Mouse (Mus musculus) gastrocnemius, postnatal 36 days (tissue): ENCODE data around the gene Gm13698. TPM values are rescaled to one million over a fixed set of nuclear protein-coding genes. Genes with fewer than 3 reads are reported as not detected.
"Not testable (repeated sequence)": the region's sequence is repeated elsewhere in the genome, so short reads cannot be mapped to it uniquely, and the experiment has no call there.

Experiments
- DNase-seq, 2 experiments: peaks; one replicate each; pipeline ENCODE4 v3.0.0; 2022
- intact Hi-C: fragments of 180-260 bp; cut with DNase I; formaldehyde crosslinking; loops from one replicate; pipeline ENCODE4 v1.15.1; 2025
- long read RNA-seq, 2 experiments: library from polyadenylated mRNA; stranded (forward); transcript quantifications; one replicate each; pipeline ENCODE4 v2.0.0; 2021
- total RNA-seq, 2 experiments: library from RNA; stranded (reverse); gene quantifications; 2 replicates each; pipeline ENCODE4 v1.2.3; 2021

Gm13698 gene
- total RNA-seq: under 1 TPM; 0.52 to 0.74 TPM
- long read RNA-seq, experiment 1: 0 reads
- long read RNA-seq, experiment 2: 0 reads

DNA sequence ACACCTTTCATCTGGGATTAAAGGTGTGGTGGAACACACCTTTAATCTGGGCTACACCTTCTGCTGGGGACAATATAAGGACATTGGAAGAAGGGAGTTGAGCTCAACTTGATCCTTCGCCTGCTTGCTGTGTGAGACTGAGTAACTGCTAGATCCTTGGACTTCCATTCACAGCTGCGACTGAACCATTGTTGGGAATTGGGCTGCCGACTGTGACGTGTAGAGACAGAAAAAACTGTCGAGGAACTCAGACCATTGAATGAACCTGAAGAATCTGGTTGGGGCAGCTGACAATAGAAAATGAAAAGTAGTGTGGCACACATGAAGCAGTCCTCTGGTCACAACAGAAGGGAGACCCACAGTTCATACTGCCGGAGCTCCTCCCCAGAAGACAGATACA, at the start of gene Gm13698:
Gm13698 (plus strand) TSS at position 301 of the 400 bp plus-strand sequence.
- DNase-seq, intact Hi-C loops: not testable (repeated sequence)

DNA sequence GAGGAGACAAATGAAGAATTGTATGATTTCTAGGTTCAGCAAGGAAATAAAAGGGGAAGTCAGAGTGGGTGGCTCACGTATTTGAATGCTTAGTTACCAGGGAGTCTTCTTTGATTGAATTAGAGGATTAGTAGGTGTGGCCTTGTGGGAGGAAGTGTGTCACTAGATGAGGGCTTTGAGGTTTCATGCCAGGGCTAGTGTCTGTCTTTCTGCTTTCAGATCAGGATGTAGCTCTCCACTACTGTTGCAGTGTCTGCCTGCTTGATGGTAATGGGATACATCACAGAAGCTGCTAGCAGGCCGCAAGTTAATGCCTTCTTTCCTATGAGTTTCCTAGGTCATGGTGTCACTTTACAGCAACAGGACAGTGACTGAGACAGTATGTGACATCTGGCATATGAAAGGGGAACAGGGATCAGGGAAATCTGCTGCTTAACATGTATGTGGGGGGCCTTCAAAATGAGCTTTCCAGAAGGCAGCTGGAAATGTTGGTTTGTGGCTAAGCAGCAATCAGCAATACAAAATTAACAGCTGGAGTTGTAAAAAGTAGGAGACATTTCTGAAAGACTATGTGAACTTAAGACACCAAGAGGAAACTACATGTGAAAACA, 25.9 kb upstream of the Gm13698 start:
- intact Hi-C loops: no loop called here
- DNase-seq: no peak

DNA sequence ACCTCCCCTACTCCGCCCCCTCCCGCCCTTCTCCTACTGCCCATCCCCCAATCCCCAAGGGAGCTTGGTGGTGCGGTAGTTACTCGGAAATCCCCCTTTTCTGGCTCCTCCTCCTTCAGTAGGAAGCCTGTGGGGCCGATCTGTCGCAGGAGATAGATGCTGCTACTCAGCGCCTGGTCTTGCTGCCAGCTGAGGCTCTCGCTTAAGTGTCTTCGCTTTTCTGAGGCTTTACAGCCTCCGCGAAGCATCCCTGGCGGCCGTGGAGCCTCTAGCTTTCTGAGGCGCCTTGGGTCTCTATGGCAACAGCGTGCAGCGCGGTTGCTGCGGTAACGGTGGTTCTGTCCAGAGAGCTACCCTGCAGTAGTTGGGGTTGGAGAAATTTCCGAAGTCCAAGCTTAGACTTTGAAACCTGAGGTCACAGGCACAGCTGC, 14.5 kb upstream of the Gm13698 start, which contains the start of gene Zswim2:
Zswim2 (minus strand) TSS at position 298 of the 431 bp plus-strand sequence.
- intact Hi-C loops: no loop called here
- peak in 1 of 2 experiments; percentile 23 for DNase-seq

DNA sequence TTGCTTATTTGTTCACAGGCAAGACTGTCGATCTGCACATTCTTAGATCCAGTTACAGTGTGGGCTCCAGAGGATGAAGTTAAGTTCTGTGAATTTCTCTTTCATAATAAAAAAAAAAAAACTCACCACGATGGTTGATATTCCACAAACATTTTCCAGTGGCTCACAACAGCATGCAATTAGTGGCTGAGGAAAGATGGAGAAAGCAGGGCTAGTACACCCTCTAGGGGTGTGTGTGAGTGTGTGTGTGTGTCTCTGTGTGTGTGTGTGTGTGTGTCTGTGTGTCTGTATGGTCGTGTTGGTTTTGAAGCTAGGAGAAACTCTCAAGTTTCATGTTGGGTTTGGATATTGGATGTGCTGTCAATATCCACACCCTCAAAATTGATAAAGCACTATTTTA, 14.1 kb upstream of the Gm13698 start:
- no peak for DNase-seq
- intact Hi-C loops: no loop called here

DNA sequence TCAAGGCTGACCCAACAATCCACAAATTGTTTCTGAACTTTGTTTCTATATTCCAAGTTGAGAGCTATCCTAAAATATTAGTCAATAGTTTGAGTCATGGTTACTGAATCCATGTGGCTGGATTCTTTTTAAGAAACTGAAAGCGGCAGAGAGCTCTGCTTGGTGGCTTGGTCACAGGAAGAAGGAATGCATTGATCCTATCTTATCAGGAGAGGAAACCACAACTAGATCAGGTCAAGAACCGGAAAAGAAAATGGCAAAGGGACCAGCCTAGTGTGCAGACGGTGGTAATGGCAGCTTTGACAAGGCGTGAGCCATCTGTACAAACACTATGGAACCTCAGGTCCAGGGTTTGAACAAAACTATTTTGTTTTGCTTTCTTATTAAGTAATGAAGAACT, 13.7 kb upstream of the Gm13698 start:
- DNase-seq: no peak
- intact Hi-C loops: no loop called here

DNA sequence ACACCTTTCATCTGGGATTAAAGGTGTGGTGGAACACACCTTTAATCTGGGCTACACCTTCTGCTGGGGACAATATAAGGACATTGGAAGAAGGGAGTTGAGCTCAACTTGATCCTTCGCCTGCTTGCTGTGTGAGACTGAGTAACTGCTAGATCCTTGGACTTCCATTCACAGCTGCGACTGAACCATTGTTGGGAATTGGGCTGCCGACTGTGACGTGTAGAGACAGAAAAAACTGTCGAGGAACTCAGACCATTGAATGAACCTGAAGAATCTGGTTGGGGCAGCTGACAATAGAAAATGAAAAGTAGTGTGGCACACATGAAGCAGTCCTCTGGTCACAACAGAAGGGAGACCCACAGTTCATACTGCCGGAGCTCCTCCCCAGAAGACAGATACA, 5.7 kb downstream of the Gm13698 start, which contains the start of gene Gm13693:
Gm13693 (plus strand) TSS at position 301 of the 400 bp plus-strand sequence.
- DNase-seq, intact Hi-C loops: not testable (repeated sequence)

DNA sequence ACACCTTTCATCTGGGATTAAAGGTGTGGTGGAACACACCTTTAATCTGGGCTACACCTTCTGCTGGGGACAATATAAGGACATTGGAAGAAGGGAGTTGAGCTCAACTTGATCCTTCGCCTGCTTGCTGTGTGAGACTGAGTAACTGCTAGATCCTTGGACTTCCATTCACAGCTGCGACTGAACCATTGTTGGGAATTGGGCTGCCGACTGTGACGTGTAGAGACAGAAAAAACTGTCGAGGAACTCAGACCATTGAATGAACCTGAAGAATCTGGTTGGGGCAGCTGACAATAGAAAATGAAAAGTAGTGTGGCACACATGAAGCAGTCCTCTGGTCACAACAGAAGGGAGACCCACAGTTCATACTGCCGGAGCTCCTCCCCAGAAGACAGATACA, 11.5 kb downstream of the Gm13698 start, which contains the start of gene Gm13695:
Gm13695 (plus strand) TSS at position 301 of the 400 bp plus-strand sequence.
- DNase-seq, intact Hi-C loops: not testable (repeated sequence)

DNA sequence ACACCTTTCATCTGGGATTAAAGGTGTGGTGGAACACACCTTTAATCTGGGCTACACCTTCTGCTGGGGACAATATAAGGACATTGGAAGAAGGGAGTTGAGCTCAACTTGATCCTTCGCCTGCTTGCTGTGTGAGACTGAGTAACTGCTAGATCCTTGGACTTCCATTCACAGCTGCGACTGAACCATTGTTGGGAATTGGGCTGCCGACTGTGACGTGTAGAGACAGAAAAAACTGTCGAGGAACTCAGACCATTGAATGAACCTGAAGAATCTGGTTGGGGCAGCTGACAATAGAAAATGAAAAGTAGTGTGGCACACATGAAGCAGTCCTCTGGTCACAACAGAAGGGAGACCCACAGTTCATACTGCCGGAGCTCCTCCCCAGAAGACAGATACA, 17.3 kb downstream of the Gm13698 start, which contains the start of gene Gm13696:
Gm13696 (plus strand) TSS at position 301 of the 400 bp plus-strand sequence.
- DNase-seq, intact Hi-C loops: not testable (repeated sequence)

DNA sequence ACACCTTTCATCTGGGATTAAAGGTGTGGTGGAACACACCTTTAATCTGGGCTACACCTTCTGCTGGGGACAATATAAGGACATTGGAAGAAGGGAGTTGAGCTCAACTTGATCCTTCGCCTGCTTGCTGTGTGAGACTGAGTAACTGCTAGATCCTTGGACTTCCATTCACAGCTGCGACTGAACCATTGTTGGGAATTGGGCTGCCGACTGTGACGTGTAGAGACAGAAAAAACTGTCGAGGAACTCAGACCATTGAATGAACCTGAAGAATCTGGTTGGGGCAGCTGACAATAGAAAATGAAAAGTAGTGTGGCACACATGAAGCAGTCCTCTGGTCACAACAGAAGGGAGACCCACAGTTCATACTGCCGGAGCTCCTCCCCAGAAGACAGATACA, 23.1 kb downstream of the Gm13698 start, which contains the start of gene Gm13694:
Gm13694 (plus strand) TSS at position 301 of the 400 bp plus-strand sequence.
- DNase-seq, intact Hi-C loops: not testable (repeated sequence)

DNA sequence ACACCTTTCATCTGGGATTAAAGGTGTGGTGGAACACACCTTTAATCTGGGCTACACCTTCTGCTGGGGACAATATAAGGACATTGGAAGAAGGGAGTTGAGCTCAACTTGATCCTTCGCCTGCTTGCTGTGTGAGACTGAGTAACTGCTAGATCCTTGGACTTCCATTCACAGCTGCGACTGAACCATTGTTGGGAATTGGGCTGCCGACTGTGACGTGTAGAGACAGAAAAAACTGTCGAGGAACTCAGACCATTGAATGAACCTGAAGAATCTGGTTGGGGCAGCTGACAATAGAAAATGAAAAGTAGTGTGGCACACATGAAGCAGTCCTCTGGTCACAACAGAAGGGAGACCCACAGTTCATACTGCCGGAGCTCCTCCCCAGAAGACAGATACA, 28.9 kb downstream of the Gm13698 start, which contains the start of gene Gm13697:
Gm13697 (plus strand) TSS at position 301 of the 400 bp plus-strand sequence.
- intact Hi-C loops, DNase-seq: not testable (repeated sequence)

DNA sequence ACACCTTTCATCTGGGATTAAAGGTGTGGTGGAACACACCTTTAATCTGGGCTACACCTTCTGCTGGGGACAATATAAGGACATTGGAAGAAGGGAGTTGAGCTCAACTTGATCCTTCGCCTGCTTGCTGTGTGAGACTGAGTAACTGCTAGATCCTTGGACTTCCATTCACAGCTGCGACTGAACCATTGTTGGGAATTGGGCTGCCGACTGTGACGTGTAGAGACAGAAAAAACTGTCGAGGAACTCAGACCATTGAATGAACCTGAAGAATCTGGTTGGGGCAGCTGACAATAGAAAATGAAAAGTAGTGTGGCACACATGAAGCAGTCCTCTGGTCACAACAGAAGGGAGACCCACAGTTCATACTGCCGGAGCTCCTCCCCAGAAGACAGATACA, 34.8 kb downstream of the Gm13698 start, which contains the start of gene Gm13691:
Gm13691 (plus strand) TSS at position 301 of the 400 bp plus-strand sequence.
- DNase-seq, intact Hi-C loops: not testable (repeated sequence)

DNA sequence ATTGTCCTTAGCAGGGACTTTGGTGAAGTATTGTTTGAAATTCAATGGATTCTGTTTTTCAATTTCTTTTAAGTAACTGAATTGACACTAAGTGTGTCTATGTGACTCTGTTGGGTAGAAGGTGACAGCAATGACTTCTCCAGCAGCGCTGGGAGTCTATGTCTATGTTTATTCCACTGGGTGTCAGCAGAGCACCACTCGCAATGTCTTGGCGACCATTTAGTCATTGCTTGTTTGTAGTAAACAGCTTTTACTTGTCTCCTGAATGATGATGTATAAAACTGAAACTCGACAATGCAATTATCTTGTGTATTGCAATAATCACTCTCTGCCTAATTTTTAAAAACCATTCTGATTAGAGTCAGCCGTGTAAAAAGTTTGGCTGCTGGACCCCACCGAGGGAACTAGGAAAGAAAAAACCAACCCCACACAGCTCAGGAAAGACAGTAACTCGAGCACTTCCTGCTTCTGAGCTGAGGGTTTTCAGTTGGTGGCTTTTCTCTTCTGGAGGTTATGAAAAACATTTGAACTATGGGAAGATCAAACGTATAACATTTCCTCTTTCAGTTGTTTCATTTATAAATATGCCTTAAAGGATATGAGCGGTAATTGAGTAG, 38.3 kb downstream of the Gm13698 start:
- DNase-seq, intact Hi-C loops: not testable (repeated sequence)

DNA sequence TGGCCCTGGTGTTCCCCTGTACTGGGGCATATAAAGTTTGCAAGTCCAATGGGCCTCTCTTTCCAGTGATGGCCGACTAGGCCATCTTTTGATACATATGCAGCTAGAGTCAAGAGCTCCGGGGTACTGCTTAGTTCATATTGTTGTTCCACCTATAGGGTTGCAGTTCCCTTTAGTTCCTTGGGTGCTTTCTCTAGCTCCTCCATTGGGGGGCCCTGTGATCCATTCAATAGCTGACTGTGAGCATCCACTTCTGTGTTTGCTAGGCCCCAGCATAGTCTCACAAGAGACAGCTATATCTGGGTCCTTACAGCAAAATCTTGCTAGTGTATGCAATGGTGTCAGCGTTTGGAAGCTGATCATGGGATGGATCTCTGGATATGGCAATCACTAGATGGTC, 39.0 kb downstream of the Gm13698 start:
- intact Hi-C loops, DNase-seq: not testable (repeated sequence)

Other genes with a start within 250 kb of the Gm13698 start
- gene Itgav, start 231.3 kb upstream of the Gm13698 start, total RNA-seq: 10 to 100 TPM; 39.4 to 48.9 TPM
- gene Fam171b, start 143.1 kb upstream of the Gm13698 start, total RNA-seq: 1 to 10 TPM in 1 of 2 experiments, under 1 TPM in 1; 0.84 to 1.6 TPM
- gene Zswim2, start 14.5 kb upstream of the Gm13698 start, total RNA-seq: not detected
- gene Gm13693, start 5.8 kb downstream of the Gm13698 start, total RNA-seq: under 1 TPM; 0.52 to 0.74 TPM
- gene Gm13695, start 11.6 kb downstream of the Gm13698 start, total RNA-seq: under 1 TPM; 0.52 to 0.74 TPM
- under 1 TPM; 0.52 to 0.74 TPM for gene Gm13696, start 17.4 kb downstream of the Gm13698 start, total RNA-seq
- gene Gm13694, start 23.2 kb downstream of the Gm13698 start, total RNA-seq: under 1 TPM; 0.52 to 0.74 TPM
- under 1 TPM; 0.52 to 0.74 TPM for gene Gm13697, start 29.1 kb downstream of the Gm13698 start, total RNA-seq
- gene Gm13691, start 34.9 kb downstream of the Gm13698 start, total RNA-seq: under 1 TPM; 0.52 to 0.74 TPM